Mouse (Mus musculus) CH12.LX (cell line): ENCODE data around the gene Pygm. TPM values are rescaled to one million over a fixed set of nuclear protein-coding genes. Genes with fewer than 3 reads are reported as not detected.

Source experiments
- DNase-seq: peaks from one replicate; pipeline ENCODE4 v3.0.0-alpha.2; 2013; ENCODE audit errors: extremely low read depth
- H3K27ac ChIP-seq: 2 replicates; pipeline ENCODE4 v1.5.1; 2012; ENCODE audit warnings: low read depth, mild to moderate bottlenecking, control low read depth, moderate library complexity; ENCODE audit not compliant: insufficient read depth
- H3K27me3 ChIP-seq: replicated peaks from 2 replicates; pipeline ENCODE3; 2012; ENCODE audit warnings: inconsistent platforms
- H3K36me3 ChIP-seq, 2 experiments: replicated peaks in 1 of 2; 2 replicates each; pipeline versions ENCODE3 to v1.6.1; 2012; ENCODE audit warnings: inconsistent platforms in 1 of 2, low read length in 1 of 2, mild to moderate bottlenecking in 1 of 2, mixed read lengths in 1 of 2, moderate library complexity in 1 of 2; ENCODE audit not compliant: control insufficient read depth in 1 of 2, insufficient read depth in 1 of 2
- H3K4me1 ChIP-seq, 2 experiments: 2 replicates each; pipeline ENCODE4 v1.6.1; 2012; ENCODE audit warnings: inconsistent platforms in 1 of 2, moderate library complexity in 1 of 2; ENCODE audit not compliant: insufficient read depth in 2 of 2, control insufficient read depth in 1 of 2
- H3K4me2 ChIP-seq: 2 replicates; pipeline ENCODE4 v1.6.1; 2012; ENCODE audit warnings: low read depth, mild to moderate bottlenecking, control low read depth; ENCODE audit not compliant: poor library complexity, insufficient read depth, severe bottlenecking
- H3K4me3 ChIP-seq, 3 experiments: fragments of 150-350 bp in 1 of 3; sonication (generic) in 1 of 3; replicated peaks in 1 of 3; 2 replicates each; pipeline versions ENCODE3 to v1.5.1; 2011 to 2012; ENCODE audit warnings: low read depth in 2 of 3, low read length in 2 of 3, mild to moderate bottlenecking in 2 of 3, moderate library complexity in 2 of 3, control low read depth in 1 of 3, improper control_type of control experiment in 1 of 3, inconsistent platforms in 1 of 3, mixed read lengths in 1 of 3; ENCODE audit not compliant: poor library complexity in 1 of 3
- H3K79me2 ChIP-seq: replicated peaks from 2 replicates; pipeline ENCODE4 v1.6.1; 2012; ENCODE audit warnings: mild to moderate bottlenecking, moderate library complexity; ENCODE audit not compliant: control insufficient read depth, poor library complexity, insufficient read depth, severe bottlenecking; ENCODE audit errors: extremely low read depth
- H3K9ac ChIP-seq: 2 replicates; pipeline ENCODE4 v1.6.1; 2012; ENCODE audit warnings: low read depth, mild to moderate bottlenecking, control low read depth, moderate library complexity; ENCODE audit not compliant: insufficient read depth
- H3K9me3 ChIP-seq: replicated peaks from 2 replicates; pipeline ENCODE3; 2012; ENCODE audit warnings: low read length, inconsistent platforms, mixed read lengths
- BHLHE40 ChIP-seq: IDR thresholded peaks from 2 replicates; pipeline ENCODE4 v1.6.1; 2011; ENCODE audit warnings: mild to moderate bottlenecking, low read depth, low read length, improper control_type of control experiment
- CHD1 ChIP-seq: IDR thresholded peaks from 2 replicates; pipeline ENCODE4 v1.6.1; 2012; ENCODE audit warnings: low read depth, low read length, improper control_type of control experiment, inconsistent platforms
- CHD2 ChIP-seq: IDR thresholded peaks from 2 replicates; pipeline ENCODE4 v1.6.1; 2011; ENCODE audit warnings: low read length, improper control_type of control experiment
- CTCF ChIP-seq, 2 experiments: IDR thresholded peaks in 1 of 2; conservative IDR thresholded peaks in 1 of 2; 2 replicates each; pipeline ENCODE4 v1.5.1; 2011 to 2012; ENCODE audit warnings: low read depth in 2 of 2, low read length in 2 of 2, improper control_type of control experiment in 1 of 2, inconsistent platforms in 1 of 2, mild to moderate bottlenecking in 1 of 2, moderate library complexity in 1 of 2
- JUND ChIP-seq: conservative IDR thresholded peaks from 2 replicates; pipeline ENCODE4 v1.6.1; 2011; ENCODE audit warnings: low read depth, low read length, improper control_type of control experiment
- MAX ChIP-seq: IDR thresholded peaks from 2 replicates; pipeline ENCODE4 v1.6.1; 2011; ENCODE audit warnings: low read length, improper control_type of control experiment
- MXI1 ChIP-seq: IDR thresholded peaks from 2 replicates; pipeline ENCODE4 v1.6.1; 2011; ENCODE audit warnings: mild to moderate bottlenecking, low read depth, low read length, improper control_type of control experiment
- POLR2A ChIP-seq: IDR thresholded peaks from 2 replicates; pipeline ENCODE4 v1.6.1; 2011; ENCODE audit warnings: low read depth, mild to moderate bottlenecking, improper control_type of control experiment, low read length
- POLR2AphosphoS2 ChIP-seq: IDR thresholded peaks from 2 replicates; pipeline ENCODE4 v1.6.1; 2011; ENCODE audit warnings: low read depth, low read length, improper control_type of control experiment
- RCOR1 ChIP-seq: conservative IDR thresholded peaks from 2 replicates; pipeline ENCODE4 v1.6.1; 2012; ENCODE audit warnings: low read depth, mild to moderate bottlenecking, inconsistent platforms, low read length, improper control_type of control experiment
- SIN3A ChIP-seq: IDR thresholded peaks from 2 replicates; pipeline ENCODE4 v1.6.1; 2012; ENCODE audit warnings: low read length, improper control_type of control experiment, inconsistent platforms
- TBP ChIP-seq: conservative IDR thresholded peaks from 2 replicates; pipeline ENCODE4 v1.6.1; 2011; ENCODE audit warnings: low read depth, low read length, improper control_type of control experiment
- ZNF384 ChIP-seq: IDR thresholded peaks from 2 replicates; pipeline ENCODE4 v1.6.1; 2012; ENCODE audit warnings: low read depth, low read length, improper control_type of control experiment, inconsistent platforms
- dilution Hi-C: fragments of 300-500 bp; cut with MboI; formaldehyde crosslinking; loops from 2 replicates; pipeline ENCODE4 v1.14.3; 2020; ENCODE audit warnings: low sequenced_read_pairs; ENCODE audit not compliant: extremely low pct_unique_long_range_greater_than_20kb, extremely low pct_ligation_motif_present
- in situ Hi-C: fragments of 300-500 bp; cut with MboI; formaldehyde crosslinking; loops from 3 replicates; pipeline ENCODE4 v1.14.3; 2019; ENCODE audit warnings: low sequenced_read_pairs, low pct_ligation_motif_present, low pct_unique_long_range_greater_than_20kb, mixed read lengths
- polyA plus RNA-seq: library from polyadenylated mRNA; unstranded; fragments of >175 nt; gene quantifications from 2 replicates; pipeline ENCODE4 v1.2.1, GENCODE M21; 2012; ENCODE audit warnings: low read depth; ENCODE audit not compliant: insufficient read length
- total RNA-seq, 2 experiments: library from RNA; depleted of rRNA; stranded (reverse); fragments of 300-350 nt in 1 of 2; fragments of >200 nt in 1 of 2; gene quantifications; 2 replicates each; pipeline ENCODE4 v1.2.3; 2012 to 2014

Pygm gene
- total and polyA plus RNA-seq, 3 experiments: 0.32 to 2.0 (median 0.47) TPM

GRCm38 (mm10) chr19:6376643-6377042 lies 7.6 kb upstream of the Pygm start:
- peaks cover 2 to 43% of the 10 kb centered on the region in 2 experiments; a peak in 2 of 4 replicates for H3K4me1 ChIP-seq
- no peak overlapping the region for H3K4me3 ChIP-seq
- peaks cover 8% of the 10 kb centered on the region for H3K79me2 ChIP-seq
- no peak for TF ChIP-seq BHLHE40
- no peak for TF ChIP-seq CHD2
- TF ChIP-seq CTCF (conservative IDR thresholded peaks at IDR 0.05 in 1 of 2, IDR thresholded peaks at IDR 0.05 in 1 of 2; ENCODE audit: low read depth in 2 of 2, low read length in 2 of 2): no peak
- no peak for TF ChIP-seq SIN3A
- TF ChIP-seq POLR2A: no peak
- no peak for TF ChIP-seq MXI1
- no peak for TF ChIP-seq RCOR1
- TF ChIP-seq ZNF384: no peak
- peaks cover 79 to 93% of the 10 kb centered on the region in 2 experiments for H3K36me3 ChIP-seq
- H3K9ac ChIP-seq: no peak overlapping the region
- H3K27me3 ChIP-seq: no peaks in the 10 kb centered on the region
- dilution Hi-C loops: no loop called here
- no peak overlapping the region for H3K4me2 ChIP-seq
- in situ Hi-C loops: no loop called here
- no peak overlapping the region for H3K27ac ChIP-seq
- no peaks in the 10 kb centered on the region for H3K9me3 ChIP-seq
- DNase-seq: no peak

DNA sequence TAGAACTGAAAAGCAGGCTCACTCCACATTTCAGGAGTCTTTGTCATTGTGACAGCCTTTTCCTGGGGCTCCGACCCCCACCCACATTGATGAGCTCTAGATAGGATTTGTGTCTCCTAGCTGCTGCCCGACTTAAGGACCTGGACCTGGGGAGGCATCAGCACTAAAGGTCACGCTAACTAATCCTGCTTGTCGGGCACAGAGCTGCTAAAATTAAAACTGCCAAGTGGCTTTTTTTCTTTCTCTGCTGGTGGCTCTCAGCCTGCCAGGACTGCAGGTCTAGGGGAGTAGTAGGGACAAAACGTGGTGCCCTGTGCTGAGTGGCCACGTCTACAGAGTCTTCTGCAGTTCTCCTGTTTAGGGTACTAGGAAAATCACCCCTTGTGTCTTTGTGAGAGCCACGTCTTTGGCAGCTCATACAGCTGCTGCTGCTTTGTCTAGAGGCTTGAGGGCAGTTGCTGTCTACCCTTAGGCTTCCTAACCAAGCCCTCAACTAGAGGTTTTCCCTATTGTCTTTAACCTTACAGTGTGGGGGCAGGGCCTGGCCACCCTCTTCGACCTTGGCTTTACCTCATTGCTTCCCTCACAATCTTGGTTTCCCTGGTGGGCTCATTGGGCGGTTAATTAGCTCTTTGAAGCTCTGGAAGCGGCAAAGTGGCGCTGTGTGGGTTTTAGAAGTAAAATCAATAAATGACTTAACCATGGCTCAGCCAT lies 6.7 kb upstream of the Pygm start:
- no peak overlapping the region for H3K4me3 ChIP-seq
- no peak for TF ChIP-seq TBP
- no peak for TF ChIP-seq JUND
- dilution Hi-C loops: no loop called here

DNA sequence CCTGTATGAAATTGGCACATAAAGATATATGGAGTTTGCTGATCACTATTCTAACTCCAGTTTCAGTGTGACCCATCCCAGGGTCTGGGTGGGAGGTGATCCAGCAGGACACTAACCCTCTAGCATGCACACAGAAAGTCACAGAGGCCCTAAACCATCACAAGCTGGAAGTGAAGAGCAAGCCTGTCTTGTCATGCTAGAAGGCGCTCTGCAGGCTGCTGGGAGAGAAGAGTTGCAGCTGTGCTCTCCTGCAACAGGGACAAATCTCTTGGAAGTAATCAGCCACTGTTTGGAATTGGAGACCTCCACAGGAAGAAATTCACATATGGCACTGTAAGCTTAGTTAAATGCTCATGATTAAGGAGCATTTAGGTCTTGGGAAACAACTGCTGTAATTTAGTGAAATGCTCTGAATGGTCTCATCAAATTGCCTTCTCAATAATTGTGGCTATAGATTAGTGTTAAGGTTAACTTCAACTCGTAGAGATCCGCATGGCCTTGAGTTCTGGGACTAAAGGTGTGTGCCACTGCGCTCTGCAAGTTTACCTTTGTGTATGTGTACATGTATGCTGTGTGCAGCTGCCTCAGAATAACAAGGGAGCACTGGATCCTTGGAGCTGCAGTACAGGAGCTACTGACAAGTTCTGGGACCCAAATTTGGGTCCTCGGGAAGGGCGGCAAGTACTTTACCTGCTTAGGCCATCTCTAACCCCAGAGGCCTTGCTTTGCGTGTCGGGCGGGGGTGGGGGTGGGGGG lies 3.6 kb upstream of the Pygm start:
- H3K4me3 ChIP-seq: no peak overlapping the region
- DNase-seq: no peak
- no peaks in the 10 kb centered on the region for H3K9me3 ChIP-seq
- TF ChIP-seq MAX (no peak), POLR2A (0 out of 2 replicates have a peak, but pooled peaks have one; percentile 20), CHD1 (no peak), POLR2AphosphoS2 (peak; percentile 93)
- no peaks in the 10 kb centered on the region for H3K27me3 ChIP-seq
- H3K27ac ChIP-seq: no peak overlapping the region
- no peaks in the 10 kb centered on the region for H3K79me2 ChIP-seq
- in situ Hi-C loops (no loop called here), dilution Hi-C loops (no loop called here)
- H3K4me1 ChIP-seq: peaks cover 0 to 30% of the 10 kb centered on the region in 2 experiments; a peak in 2 of 4 replicates
- H3K4me2 ChIP-seq: no peak overlapping the region
- peaks cover 42 to 53% of the 10 kb centered on the region in 2 experiments for H3K36me3 ChIP-seq
- H3K9ac ChIP-seq: no peak overlapping the region

More for the DNA sequence above, 6.7 kb upstream of the Pygm start:
- H3K9ac ChIP-seq: no peak overlapping the region
- DNase-seq: no peak
- H3K27me3 ChIP-seq: no peaks in the 10 kb centered on the region
- no peaks in the 10 kb centered on the region for H3K9me3 ChIP-seq
- H3K4me1 ChIP-seq: peaks cover 2 to 35% of the 10 kb centered on the region in 2 experiments; a peak in 2 of 4 replicates
- H3K27ac ChIP-seq: no peak overlapping the region
- H3K79me2 ChIP-seq: peaks cover 8% of the 10 kb centered on the region; the same call in 1 of the 2 replicates
- in situ Hi-C loops: no loop called here
- H3K4me2 ChIP-seq: no peak overlapping the region
- H3K36me3 ChIP-seq: peaks cover 71 to 84% of the 10 kb centered on the region in 2 experiments
